Mouse (Mus musculus) heart, postnatal 0 days (tissue): ENCODE data around the gene Sh3bp5. TPM values are rescaled to one million over a fixed set of nuclear protein-coding genes. Genes with fewer than 3 reads are reported as not detected.

Source experiments
- ATAC-seq: fragments of 200-750 bp; cut with Nextera tagmentation; 2 replicates; pipeline ENCODE4 v1.8.0; 2017; ENCODE audit warnings: low read depth, moderate number of reproducible peaks, moderate library complexity; ENCODE audit not compliant: insufficient read depth
- DNase-seq: peaks from one replicate; pipeline ENCODE4 v3.0.0-alpha.2; 2016; ENCODE audit warnings: low spot score
- H3K27ac ChIP-seq: fragments of 300-500 bp; sonication (generic); 2 replicates; pipeline ENCODE4 v1.5.1; 2014; ENCODE audit warnings: low read depth, mild to moderate bottlenecking
- H3K27me3 ChIP-seq: fragments of 300-500 bp; sonication (generic); 2 replicates; pipeline ENCODE4 v1.6.1; 2014; ENCODE audit warnings: low read length, mixed read lengths; ENCODE audit not compliant: control insufficient read depth, insufficient read depth
- H3K36me3 ChIP-seq: fragments of 300-500 bp; sonication (generic); replicated peaks from 2 replicates; pipeline ENCODE4 v1.6.1; 2014; ENCODE audit warnings: low read length, mixed read lengths; ENCODE audit not compliant: control insufficient read depth, insufficient read depth
- H3K4me1 ChIP-seq: fragments of 300-500 bp; sonication (generic); 2 replicates; pipeline ENCODE4 v1.6.1; 2014; ENCODE audit warnings: antibody characterized with exemption; ENCODE audit not compliant: control insufficient read depth, insufficient read depth
- H3K4me2 ChIP-seq: fragments of 300-500 bp; sonication (generic); 2 replicates; pipeline ENCODE4 v1.6.1; 2014; ENCODE audit warnings: low read depth, mild to moderate bottlenecking, low read length, moderate library complexity
- H3K4me3 ChIP-seq: fragments of 300-500 bp; sonication (generic); 2 replicates; pipeline ENCODE4 v1.5.1; 2014; ENCODE audit warnings: low read depth, low read length
- H3K9ac ChIP-seq: fragments of 300-500 bp; sonication (generic); replicated peaks from 2 replicates; pipeline ENCODE4 v1.6.1; 2014; ENCODE audit warnings: low read depth, low read length, mixed read lengths
- H3K9me3 ChIP-seq: fragments of 300-500 bp; sonication (generic); replicated peaks from 2 replicates; pipeline ENCODE4 v1.6.1; 2016; ENCODE audit warnings: low read length; ENCODE audit not compliant: control insufficient read depth
- CTCF ChIP-seq: IDR thresholded peaks from 2 replicates; pipeline ENCODE4 v1.5.1; 2016; ENCODE audit warnings: antibody characterized with exemption, control low read depth, low read depth
- EP300 ChIP-seq: IDR thresholded peaks from 2 replicates; pipeline ENCODE4 v1.6.1; 2016; ENCODE audit warnings: antibody characterized with exemption, low read depth
- whole genome bisulfite sequencing: fragments of 180-500 bp; shearing (Covaris S2); extraction: QIAGEN DNeasy Blood & Tissue Kit; methylation state at CpG from one replicate; pipeline ENCODE4 v1.1.7; 2014; 5-methylcytosine and 5-hydroxymethylcytosine counted together
- polyA plus RNA-seq: library from polyadenylated mRNA; unstranded; fragments of >200 nt; fragmentation: Nextera tagmentation; extraction: Ambion mirVana; gene quantifications from 2 replicates; pipeline ENCODE4 v1.2.1, GENCODE M21; 2015
- total RNA-seq: library from RNA; depleted of rRNA; stranded (reverse); fragments of >200 nt; gene quantifications from 2 replicates; pipeline ENCODE4 v1.2.3, GENCODE M21; 2014; ENCODE audit warnings: low replicate concordance

The Sh3bp5 gene
- total and polyA plus RNA-seq, 2 experiments from 2014 or later = 10.2 to 43.4 TPM

DNA sequence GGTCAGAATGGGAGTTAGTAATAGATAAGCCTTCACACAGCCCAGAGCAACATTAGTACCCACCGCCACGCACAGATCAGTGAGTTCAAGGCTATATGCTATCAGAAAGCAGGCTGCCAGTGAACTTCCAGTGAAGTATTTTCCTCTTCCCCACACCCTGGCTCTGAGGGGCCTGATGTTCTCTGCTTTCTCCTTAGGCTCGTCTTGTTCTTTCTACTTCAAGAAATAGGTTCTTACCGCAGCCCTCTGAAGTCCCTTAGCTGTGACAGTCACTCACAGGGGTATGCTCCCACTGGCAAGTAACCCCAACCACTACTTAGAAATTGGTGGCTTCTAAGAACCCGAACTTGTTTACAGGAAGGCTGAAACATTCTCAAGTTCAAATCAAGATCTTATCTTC, 2.8 kb downstream of the Sh3bp5 start:
- H3K4me2 ChIP-seq = 0 out of 2 replicates have a peak overlapping the region, but pooled peaks have one; percentile 24
- ATAC-seq = no peak
- no peak overlapping the region for H3K9ac ChIP-seq
- no peak for DNase-seq
- H3K27ac ChIP-seq = 0 out of 2 replicates have a peak overlapping the region, but pooled peaks have one; percentile 49
- peaks cover 32% of the 10 kb centered on the region for H3K4me1 ChIP-seq
- no peak for TF ChIP-seq CTCF
- no peak for TF ChIP-seq EP300
- WGBS = 57% methylated on average over 5 of the region's 5 CpGs
- H3K4me3 ChIP-seq = no peak overlapping the region
- no peaks in the 10 kb centered on the region for H3K27me3 ChIP-seq
- no peaks in the 10 kb centered on the region for H3K36me3 ChIP-seq
- no peaks in the 10 kb centered on the region for H3K9me3 ChIP-seq

DNA sequence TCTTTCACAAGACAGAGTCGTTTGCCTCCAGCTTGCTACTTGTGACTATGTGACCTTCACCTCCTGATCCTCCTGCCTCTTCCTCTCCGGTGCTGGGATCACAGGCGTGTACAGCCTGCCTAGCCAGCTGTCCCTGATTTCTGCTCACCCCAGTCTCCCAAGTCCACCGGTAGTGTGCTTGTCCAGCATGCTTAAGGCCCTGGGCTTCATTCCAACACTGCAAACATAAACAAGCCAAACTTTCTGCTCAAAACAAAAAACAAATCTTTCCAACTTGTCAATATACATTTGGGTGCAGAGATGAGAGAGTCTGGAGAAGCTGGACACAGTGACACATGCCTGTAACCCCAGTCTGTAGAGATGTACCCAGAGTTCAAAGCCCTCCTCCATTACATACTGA, 3.5 kb downstream of the Sh3bp5 start:
- no peak overlapping the region for H3K4me3 ChIP-seq

DNA sequence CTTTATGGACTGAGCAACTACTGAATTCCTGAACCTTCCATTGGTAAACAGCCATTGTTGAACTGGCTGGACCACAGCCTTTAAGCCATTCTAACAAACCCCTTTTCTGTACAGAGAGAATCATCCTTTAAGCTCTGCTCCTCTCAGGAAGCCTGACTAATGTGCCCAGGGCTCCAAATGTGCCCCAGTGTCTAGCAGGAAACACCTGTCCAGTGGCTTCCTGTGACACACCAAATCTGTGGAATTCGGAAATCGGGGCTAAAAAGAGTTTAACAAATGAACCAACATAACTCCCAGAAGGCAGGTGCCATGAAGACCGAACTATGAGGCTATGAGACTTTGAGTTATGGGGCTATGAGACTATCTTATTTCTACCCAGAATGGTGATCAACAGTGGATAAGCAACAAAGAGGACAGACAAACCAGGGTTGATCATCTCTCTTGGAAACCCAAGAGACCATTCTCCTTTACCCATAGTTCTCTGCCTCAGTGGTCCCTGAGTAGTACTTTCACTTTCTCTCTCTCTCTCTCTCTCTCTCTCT, 4.0 kb downstream of the Sh3bp5 start:
- H3K4me2 ChIP-seq = peak overlapping the region; percentile 37; the same call in 1 of the 2 replicates
- H3K4me3 ChIP-seq = no peak overlapping the region
- H3K9me3 ChIP-seq = no peaks in the 10 kb centered on the region
- no peak for DNase-seq
- peaks cover 43% of the 10 kb centered on the region for H3K4me1 ChIP-seq
- 65% methylated on average over 3 of the region's 3 CpGs for WGBS
- 0 out of 2 replicates have a peak, but pooled peaks have one; percentile 26 for TF ChIP-seq EP300
- no peak for TF ChIP-seq CTCF
- peak overlapping the region; percentile 47 for H3K27ac ChIP-seq
- H3K27me3 ChIP-seq = no peaks in the 10 kb centered on the region
- H3K36me3 ChIP-seq = no peaks in the 10 kb centered on the region
- no peak overlapping the region for H3K9ac ChIP-seq
- ATAC-seq = no peak

More for the DNA sequence above, 3.5 kb downstream of the Sh3bp5 start:
- Histone ChIP-seq H3K9me3 (no peaks in the 10 kb centered on the region), H3K36me3 (no peaks in the 10 kb centered on the region), H3K27ac (peak overlapping the region; percentile 49; the same call in 1 of the 2 replicates), H3K9ac (no peak overlapping the region), H3K27me3 (no peaks in the 10 kb centered on the region), H3K4me2 (peak overlapping the region; percentile 37), H3K4me1 (peaks cover 39% of the 10 kb centered on the region)
- 24% methylated on average over 4 of the region's 4 CpGs for WGBS
- DNase-seq (no peak), ATAC-seq (no peak)
- TF ChIP-seq EP300 = no peak

DNA sequence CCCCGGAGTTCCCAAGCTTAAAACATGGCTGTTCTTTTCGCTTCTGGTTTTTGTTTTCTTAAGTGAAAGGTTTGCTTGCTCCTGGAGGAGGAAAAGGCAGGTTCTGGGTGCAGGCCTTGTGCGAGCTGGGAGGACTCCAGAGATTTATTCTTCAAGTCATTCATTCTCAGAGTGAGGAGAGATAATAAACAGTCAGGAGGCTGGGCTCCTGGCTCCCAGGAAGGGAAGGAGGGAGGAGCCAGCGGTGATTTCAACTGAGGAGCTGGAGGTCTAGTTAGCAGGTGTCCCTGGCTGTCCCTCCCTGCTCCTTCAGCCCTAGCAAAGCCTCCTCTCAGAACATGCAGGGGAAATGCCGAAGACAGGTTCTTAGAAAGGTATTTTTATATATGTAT, 6.9 kb downstream of the Sh3bp5 start:
- Histone ChIP-seq H3K27me3 (no peaks in the 10 kb centered on the region), H3K4me1 (peaks cover 43% of the 10 kb centered on the region), H3K36me3 (no peaks in the 10 kb centered on the region), H3K9ac (no peak overlapping the region), H3K9me3 (no peaks in the 10 kb centered on the region), H3K4me3 (no peak overlapping the region), H3K4me2 (peak overlapping the region; percentile 40), H3K27ac (peak overlapping the region; percentile 78)
- DNase-seq (peak; percentile 39), ATAC-seq (peak; percentile 31; the same call in 1 of the 2 replicates)
- TF ChIP-seq CTCF (no peak), EP300 (no peak)
- 21% methylated on average over 5 of the region's 5 CpGs for WGBS

DNA sequence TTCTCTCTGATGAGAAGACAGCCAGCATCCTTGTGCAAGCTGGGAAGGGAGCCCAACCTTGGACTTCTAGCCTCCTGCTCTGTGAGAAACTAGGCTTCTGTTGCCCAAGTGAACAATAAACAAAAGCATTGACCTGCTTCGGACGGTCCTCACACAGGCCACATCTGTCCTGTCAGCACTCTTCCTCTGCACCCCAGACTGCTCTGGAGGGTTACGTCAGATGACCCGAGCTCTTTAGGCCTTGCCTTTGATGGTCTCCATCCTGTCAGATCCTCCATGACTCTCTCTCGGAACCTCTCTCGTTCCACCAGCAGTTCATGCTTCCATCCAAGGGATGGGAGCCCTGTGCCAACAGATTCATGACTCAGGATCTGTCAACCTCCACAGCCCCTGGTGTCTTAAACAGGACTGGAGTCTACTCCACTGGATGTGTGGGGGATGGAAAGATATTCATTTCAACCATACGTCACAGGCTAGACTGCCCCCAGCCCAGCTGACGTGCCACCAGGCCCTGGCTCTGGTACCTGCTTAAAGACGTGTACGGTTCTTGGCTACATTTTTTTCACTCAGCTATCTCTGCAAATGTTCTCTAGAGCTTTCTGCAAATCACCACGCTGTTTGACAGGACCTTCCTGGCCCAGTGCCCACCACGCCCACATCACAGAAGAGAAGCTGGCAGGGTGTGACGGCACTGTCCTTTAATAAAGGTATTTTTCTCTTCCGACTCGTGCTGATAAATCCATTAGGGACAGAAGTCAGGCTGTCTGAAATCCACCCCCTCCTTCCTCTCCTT, 7.5 kb downstream of the Sh3bp5 start:
- WGBS = 15% methylated on average over 15 of the region's 15 CpGs
- H3K4me3 ChIP-seq = no peak overlapping the region

More for the DNA sequence above, 7.5 kb downstream of the Sh3bp5 start:
- Histone ChIP-seq H3K27me3 (no peaks in the 10 kb centered on the region), H3K4me1 (peaks cover 44% of the 10 kb centered on the region), H3K4me2 (peak overlapping the region; percentile 40), H3K9me3 (no peaks in the 10 kb centered on the region), H3K36me3 (no peaks in the 10 kb centered on the region), H3K9ac (no peak overlapping the region), H3K27ac (peak overlapping the region; percentile 78)
- TF ChIP-seq CTCF (no peak), EP300 (peak; percentile 67; the same call in 1 of the 2 replicates)
- DNase-seq (peak; percentile 85), ATAC-seq (peak; percentile 67)
